Mouse (Mus musculus) megakaryocyte-erythroid progenitor cell, adult 5-6 weeks (primary cell): ENCODE results near the gene Cd63. TPM values are rescaled to one million over a fixed set of nuclear protein-coding genes. Genes with fewer than 3 reads are reported as not detected.

Source experiments
- ATAC-seq: replicated peaks from 2 replicates; pipeline ENCODE4 v1.8.0; 2016; ENCODE audit warnings: mild to moderate bottlenecking, inconsistent platforms; ENCODE audit not compliant: severe bottlenecking, poor library complexity, low FRiP score, low TSS enrichment
- total RNA-seq, 2 experiments: library from RNA; stranded (forward) in 1 of 2; stranded (reverse) in 1 of 2; fragments of 200-1000, 215-1000 nt in 1 of 2; fragments of >200 nt in 1 of 2; fragmentation: Nextera tagmentation in 1 of 2; gene quantifications; 2 replicates each; pipeline ENCODE4 v1.2.3; 2014 to 2017

Cd63 gene
- total RNA-seq (2014; fragmentation: Nextera tagmentation), result 6.8 and 19.4 TPM in 2 replicates
- 15.5 and 18.0 TPM in 2 replicates for total RNA-seq (2017)

- ATAC-seq, result no peak
Observed at GRCm38 (mm10) chr10:128900698-128901097, at the start of gene Cd63. TSS of gene Cd63 (plus strand) at chr10:128900989.

GRCm38 (mm10) chr10:128861176-128861575 is 39.6 kb upstream of the Cd63 start:
- no peak for ATAC-seq

- ATAC-seq, result peak; percentile 73; the same call in 1 of the 2 replicates
Observed at GRCm38 (mm10) chr10:128866042-128866441, 34.7 kb upstream of the Cd63 start.

- ATAC-seq, result no peak
Observed at GRCm38 (mm10) chr10:128866518-128866917, 34.3 kb upstream of the Cd63 start.

GRCm38 (mm10) chr10:128870341-128870740 is 30.4 kb upstream of the Cd63 start:
- ATAC-seq, result no peak

- no peak for ATAC-seq
Observed at GRCm38 (mm10) chr10:128878291-128878690, 22.5 kb upstream of the Cd63 start.

- ATAC-seq, result no peak
Observed at GRCm38 (mm10) chr10:128878811-128879210, 22.0 kb upstream of the Cd63 start.

- no peak for ATAC-seq
Observed at GRCm38 (mm10) chr10:128882067-128882466, 18.7 kb upstream of the Cd63 start.

- no peak for ATAC-seq
Observed at GRCm38 (mm10) chr10:128888941-128889827, 11.6 kb upstream of the Cd63 start.

GRCm38 (mm10) chr10:128889846-128890245 is 10.9 kb upstream of the Cd63 start:
- ATAC-seq, result no peak

GRCm38 (mm10) chr10:128890383-128891295 is 10.2 kb upstream of the Cd63 start:
- no peak for ATAC-seq

- peak; percentile 32 for ATAC-seq
Observed at GRCm38 (mm10) chr10:128891296-128892094, 9.3 kb upstream of the Cd63 start, which contains the start of gene Gdf11. TSS of gene Gdf11 (minus strand) at chr10:128891718.

GRCm38 (mm10) chr10:128892246-128892645 is 8.5 kb upstream of the Cd63 start:
- no peak for ATAC-seq

GRCm38 (mm10) chr10:128895437-128895836 is 5.4 kb upstream of the Cd63 start:
- peak; percentile 73 for ATAC-seq

GRCm38 (mm10) chr10:128895952-128896693 is 4.7 kb upstream of the Cd63 start:
- peak; percentile 22; the same call in 1 of the 2 replicates for ATAC-seq

GRCm38 (mm10) chr10:128896807-128897206 is 4.0 kb upstream of the Cd63 start:
- no peak for ATAC-seq

GRCm38 (mm10) chr10:128897501-128897900 is 3.3 kb upstream of the Cd63 start:
- no peak for ATAC-seq

- ATAC-seq, result no peak
Observed at GRCm38 (mm10) chr10:128899759-128900490, 864 bp upstream of the Cd63 start.
